Mouse (Mus musculus) lung, adult 2 months (tissue): ENCODE measurements at regions not wholly inside any gene's neighbourhood (a gene's known extent, or its start where the extent isn't known, plus 50 kb on each side); places are given as distances from the start of the nearest gene placed in this dataset.

ENCODE experiments used
- DNase-seq: peaks from one replicate; pipeline ENCODE4 v3.0.0; 2022
- H3K4me1 ChIP-seq: fragments of 200-500 bp; 2 replicates; pipeline ENCODE4 v1.6.1; 2011; ENCODE audit warnings: low read length; ENCODE audit not compliant: control insufficient read depth, insufficient read depth
- H3K4me3 ChIP-seq: fragments of 200-500 bp; replicated peaks from 2 replicates; pipeline ENCODE3; 2011; ENCODE audit warnings: low read depth, mild to moderate bottlenecking, control low read depth, low read length; ENCODE audit errors: extremely low read depth
- CTCF ChIP-seq: fragments of 200-500 bp; IDR thresholded peaks from 2 replicates; pipeline ENCODE4 v1.5.1; 2011; ENCODE audit warnings: mild to moderate bottlenecking, low read length, control low read depth; ENCODE audit not compliant: insufficient read depth
- POLR2A ChIP-seq: fragments of 200-500 bp; IDR thresholded peaks from 2 replicates; pipeline ENCODE4 v1.6.1; 2011; ENCODE audit warnings: low read depth, mild to moderate bottlenecking, control low read depth, low read length, borderline replicate concordance; ENCODE audit errors: extremely low read depth
- WGBS: fragments of 180-500 bp; shearing (Covaris S2); methylation state at CpG from one replicate; pipeline ENCODE4 v1.1.7; 2018; 5-methylcytosine and 5-hydroxymethylcytosine counted together

DNA sequence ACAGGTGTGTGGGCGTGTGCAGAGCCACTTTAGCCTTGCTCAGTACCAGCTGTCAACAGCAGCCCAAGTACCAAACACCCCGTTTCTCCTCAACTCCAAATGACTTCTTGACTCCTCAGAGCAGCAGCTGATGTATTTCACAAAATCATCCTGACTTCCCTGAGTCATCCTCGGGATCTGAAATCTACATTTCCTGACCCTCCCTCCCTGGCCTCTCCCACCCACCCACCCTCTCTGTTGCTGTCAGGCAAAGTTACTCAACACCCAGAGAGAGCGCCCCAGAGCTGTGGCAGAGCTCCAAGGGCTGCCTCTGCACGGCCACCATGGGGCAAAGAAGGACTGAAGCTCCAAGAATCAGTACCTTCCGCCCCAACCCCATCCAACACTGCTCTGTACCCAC lies 83.5 kb upstream of the Cyp1b1 start:
- DNase-seq = no peak
- TF ChIP-seq POLR2A (no peak), CTCF (no peak)
- no peaks in the 10 kb centered on the region for H3K4me1 ChIP-seq
- H3K4me3 ChIP-seq = no peak overlapping the region
- WGBS = 53% methylated on average over 6 of the region's 6 CpGs

DNA sequence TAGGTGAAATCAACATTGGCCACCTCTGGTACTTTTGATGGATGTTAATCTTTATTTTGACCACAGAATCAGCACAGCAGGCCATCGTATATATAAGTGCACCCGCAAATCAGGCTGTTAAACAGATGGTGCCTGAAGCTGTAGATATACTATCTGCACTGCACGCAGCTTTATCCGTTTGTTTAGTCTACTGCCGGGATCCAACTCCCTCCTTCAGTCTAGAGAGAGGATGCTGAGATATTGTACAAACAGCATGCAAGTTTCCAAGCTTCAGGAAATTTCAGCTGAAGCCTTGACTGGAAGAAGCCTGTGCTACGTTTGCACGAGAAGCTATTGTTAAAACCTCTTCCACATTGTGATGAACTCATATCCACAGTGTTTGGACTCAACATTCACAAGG lies 75.3 kb upstream of the Cyp1b1 start:
- 33% methylated on average over 7 of the region's 7 CpGs for WGBS
- no peaks in the 10 kb centered on the region; the same call in 1 of the 2 replicates for H3K4me1 ChIP-seq
- no peak overlapping the region for H3K4me3 ChIP-seq
- no peak for DNase-seq
- TF ChIP-seq POLR2A (no peak), CTCF (no peak)

DNA sequence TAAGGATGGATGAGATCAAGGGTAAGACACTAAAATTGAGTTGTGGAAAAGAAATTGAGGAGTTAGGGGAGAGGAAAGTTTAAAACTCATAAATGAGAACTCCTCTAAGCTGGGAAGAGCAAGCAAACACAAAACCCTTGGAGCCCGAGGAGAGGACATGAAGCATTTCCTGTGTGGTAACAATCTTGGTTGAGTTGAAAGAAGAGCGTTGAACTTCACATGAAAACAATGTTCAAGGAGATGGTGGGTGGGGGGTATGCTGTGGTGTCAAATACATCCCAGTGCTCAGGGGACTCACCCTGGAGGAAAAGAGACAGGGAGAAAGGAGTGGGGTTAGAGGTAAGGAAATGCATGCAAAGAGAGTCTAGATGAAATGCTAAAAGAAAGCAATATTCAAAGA lies 72.3 kb upstream of the Cyp1b1 start:
- DNase-seq = no peak
- Histone ChIP-seq H3K4me3 (no peak overlapping the region), H3K4me1 (no peaks in the 10 kb centered on the region; the same call in 1 of the 2 replicates)
- no peak for TF ChIP-seq CTCF
- TF ChIP-seq POLR2A = no peak
- WGBS = 37% methylated on average over 2 of the region's 2 CpGs

DNA sequence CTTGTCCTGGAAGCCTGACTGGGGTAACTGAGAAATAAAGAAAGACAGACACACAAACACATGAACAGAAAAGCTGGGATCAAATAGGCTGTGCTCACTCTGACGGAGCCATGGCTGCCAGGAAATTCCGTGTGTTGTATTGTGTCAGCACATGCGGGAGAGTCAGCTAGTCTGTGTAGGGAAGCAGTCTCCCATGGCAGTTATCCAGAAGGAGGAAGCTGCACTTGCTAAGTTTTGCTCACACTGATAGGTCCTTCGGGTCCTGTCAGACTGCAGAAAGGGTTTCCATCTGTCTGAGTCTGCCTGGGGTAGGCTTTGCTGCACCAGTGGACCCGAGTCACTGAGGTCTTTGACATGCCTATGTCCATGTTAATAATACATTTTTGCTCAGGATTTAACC lies 71.8 kb upstream of the Cyp1b1 start:
- DNase-seq = no peak
- TF ChIP-seq POLR2A (no peak), CTCF (no peak)
- WGBS = 46% methylated on average over 5 of the region's 5 CpGs

DNA sequence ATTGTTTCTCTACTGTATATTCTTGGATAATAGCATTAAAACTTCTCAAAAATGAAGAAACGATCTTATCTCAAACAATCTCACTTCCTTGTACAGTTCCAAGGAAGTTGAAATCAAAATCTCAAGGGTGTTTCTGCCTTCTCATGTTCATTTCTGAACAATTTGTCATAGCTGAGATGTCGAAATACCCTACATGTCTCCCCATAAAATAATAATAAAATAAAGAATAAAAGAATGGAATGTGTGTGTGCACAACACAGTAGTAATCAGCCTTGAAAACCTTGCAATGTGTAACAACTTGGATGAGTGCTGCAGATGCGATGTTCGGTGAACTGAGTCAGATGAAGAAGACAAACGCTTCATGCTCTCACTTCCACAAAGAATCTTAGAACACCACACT lies 71.4 kb upstream of the Cyp1b1 start:
- no peaks in the 10 kb centered on the region; the same call in 1 of the 2 replicates for H3K4me1 ChIP-seq
- no peak for DNase-seq
- no peak for TF ChIP-seq CTCF
- TF ChIP-seq POLR2A = no peak
- H3K4me3 ChIP-seq = no peak overlapping the region
- 65% methylated on average over 5 of the region's 5 CpGs for WGBS

More for the DNA sequence above, 71.8 kb upstream of the Cyp1b1 start:
- Histone ChIP-seq H3K4me3 (no peak overlapping the region), H3K4me1 (no peaks in the 10 kb centered on the region; the same call in 1 of the 2 replicates)

DNA sequence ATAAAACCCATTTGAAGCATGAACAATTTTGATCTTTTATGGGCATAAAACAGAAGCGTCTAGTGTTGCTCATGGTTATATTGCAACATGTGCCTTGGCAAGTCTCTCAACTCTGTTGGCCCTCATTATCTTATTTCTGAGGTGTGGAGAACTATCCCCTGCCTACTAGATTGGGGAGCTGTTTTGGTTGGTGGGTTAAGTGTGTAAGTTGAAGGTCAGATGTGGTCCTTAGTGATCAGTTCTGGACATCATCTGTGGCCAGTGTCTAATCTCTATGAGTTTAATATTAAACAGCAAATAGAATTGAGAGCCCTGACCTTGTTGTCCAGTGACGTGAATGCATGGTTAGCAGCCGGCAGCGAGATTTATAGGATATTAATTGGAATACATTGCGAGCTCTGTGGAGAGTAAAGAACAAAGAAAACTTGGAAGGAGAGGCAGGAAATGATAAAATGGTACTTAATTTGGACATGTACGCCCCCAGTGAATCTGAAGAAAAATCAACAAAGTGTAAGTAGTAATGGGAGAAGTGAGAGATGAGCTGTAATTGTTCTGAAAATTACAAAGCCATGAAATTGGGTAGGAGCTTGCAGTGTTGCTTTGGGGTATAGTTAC lies 69.5 kb upstream of the Cyp1b1 start:
- WGBS = 73% methylated on average over 6 of the region's 6 CpGs
- DNase-seq = no peak
- TF ChIP-seq POLR2A = no peak
- no peak for TF ChIP-seq CTCF
- H3K4me3 ChIP-seq = no peak overlapping the region
- H3K4me1 ChIP-seq = peaks cover 2% of the 10 kb centered on the region; the same call in 1 of the 2 replicates

DNA sequence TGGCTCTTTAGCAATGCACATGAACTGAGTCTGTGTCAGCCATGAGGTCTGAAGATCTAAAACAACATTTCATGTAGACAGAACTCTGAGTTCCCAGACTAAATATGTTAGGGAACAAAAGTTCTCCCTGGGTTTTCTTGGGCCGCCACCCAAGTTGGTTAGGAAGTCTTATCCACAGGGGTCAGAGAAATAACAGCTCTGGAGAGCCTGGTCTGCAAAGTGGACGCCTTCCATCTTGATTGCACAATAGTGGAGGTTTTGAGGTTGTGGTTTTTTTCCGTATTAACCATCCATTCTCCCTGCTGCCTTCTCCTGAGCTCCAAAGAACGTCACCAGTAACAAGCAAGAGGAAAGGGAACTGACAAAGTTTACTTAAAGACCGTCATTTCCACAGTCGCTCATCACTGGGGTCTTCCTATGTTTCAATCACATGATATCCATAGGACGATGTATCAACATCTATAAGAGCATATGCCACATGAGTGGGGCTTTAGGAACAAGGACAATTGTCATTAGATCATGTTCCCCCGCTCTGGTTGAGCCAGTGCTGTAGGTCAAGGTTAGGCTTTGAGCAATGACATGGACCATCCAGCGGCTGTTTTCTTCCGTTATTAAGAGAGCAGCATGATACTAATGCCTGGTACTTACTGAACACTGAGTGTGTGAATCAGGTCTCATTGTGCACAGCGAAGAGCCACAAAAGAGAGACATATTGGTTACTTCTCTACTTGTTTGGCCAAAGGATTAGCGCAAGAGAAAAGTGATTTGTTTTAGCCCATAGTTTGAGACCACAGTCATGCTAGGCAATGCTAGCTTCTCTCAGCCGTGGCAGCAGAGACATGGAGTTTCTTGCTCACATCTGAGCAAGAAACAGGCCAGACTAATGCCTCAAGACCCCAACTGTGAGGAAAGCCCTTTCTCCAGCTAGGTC lies 67.1 kb upstream of the Cyp1b1 start:
- TF ChIP-seq CTCF = no peak
- TF ChIP-seq POLR2A = no peak
- H3K4me3 ChIP-seq = no peak overlapping the region
- H3K4me1 ChIP-seq = 0 out of 2 replicates have a peak, but pooled peaks cover 2% of the 10 kb centered on the region
- WGBS = 72% methylated on average over 13 of the region's 13 CpGs
- peak; percentile 24 for DNase-seq

DNA sequence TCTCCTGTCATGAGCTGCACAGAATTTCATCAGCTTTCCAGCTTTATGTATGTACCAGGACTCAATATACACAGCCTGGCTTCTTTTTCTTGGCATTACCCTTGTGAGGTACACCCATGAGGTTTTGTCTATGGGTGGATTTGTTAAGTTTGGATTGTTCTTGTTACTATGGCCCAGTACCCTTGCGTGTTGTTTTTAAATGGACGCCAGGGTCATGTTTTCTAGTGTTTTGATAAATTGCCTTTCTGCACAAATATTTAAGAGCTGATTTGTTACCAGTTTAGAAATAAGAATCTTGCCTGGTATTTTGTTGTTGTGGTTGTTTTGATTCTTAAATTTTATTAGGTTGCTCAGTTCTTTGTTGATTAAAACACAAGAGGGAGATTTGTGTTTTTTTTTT lies 66.4 kb upstream of the Cyp1b1 start:
- 70% methylated on average over 2 of the region's 2 CpGs for WGBS
- DNase-seq = no peak
- TF ChIP-seq POLR2A (no peak), CTCF (no peak)
- Histone ChIP-seq H3K4me3 (no peak overlapping the region), H3K4me1 (0 out of 2 replicates have a peak, but pooled peaks cover 2% of the 10 kb centered on the region)

DNA sequence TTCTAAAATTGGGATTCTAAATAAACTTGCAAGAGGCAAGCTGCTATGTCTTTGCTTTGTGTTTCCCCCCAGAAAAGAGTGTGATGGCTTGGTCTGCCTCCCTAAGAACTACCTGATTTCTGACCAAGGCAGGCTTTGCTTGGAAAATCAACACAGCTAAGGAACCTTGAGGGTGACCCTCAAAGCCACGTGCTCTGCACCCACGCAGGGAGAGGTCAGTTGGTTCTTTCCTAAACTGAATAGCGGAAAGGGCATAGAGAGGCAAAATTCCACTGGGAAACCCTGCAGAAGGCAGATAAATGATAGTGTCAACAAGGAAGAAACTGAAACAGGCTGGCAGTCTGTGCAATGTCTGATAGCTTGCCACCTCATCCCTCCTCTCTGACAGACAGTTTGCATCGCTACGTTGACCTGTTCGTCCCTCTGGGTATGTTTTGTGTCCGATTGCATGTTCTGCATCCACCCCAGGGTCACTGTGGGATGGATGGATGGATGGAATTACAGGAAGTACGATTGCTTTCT lies 63.1 kb upstream of the Cyp1b1 start:
- H3K4me1 ChIP-seq = 0 out of 2 replicates have a peak, but pooled peaks cover 2% of the 10 kb centered on the region
- DNase-seq = no peak
- TF ChIP-seq POLR2A (no peak), CTCF (no peak)
- 57% methylated on average over 8 of the region's 8 CpGs for WGBS
- no peak overlapping the region for H3K4me3 ChIP-seq

DNA sequence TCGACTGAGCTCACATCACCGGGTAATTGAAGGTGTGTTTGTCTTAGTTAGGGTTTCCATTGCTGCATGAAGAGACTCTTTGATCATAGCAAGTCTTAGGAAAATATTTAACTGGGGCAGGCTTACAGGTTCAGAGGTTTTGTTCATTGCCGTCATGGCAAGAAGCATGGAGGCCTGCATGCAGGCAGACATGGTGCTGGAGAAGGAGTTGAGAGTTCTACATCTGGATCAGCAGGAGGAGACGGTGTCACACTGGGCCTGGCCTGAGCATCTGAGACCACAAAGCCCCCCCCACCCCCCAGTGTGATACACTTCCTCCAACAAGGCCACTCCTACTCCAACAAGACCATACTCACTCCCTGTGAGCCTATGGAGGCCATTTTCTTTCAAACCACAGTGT lies 61.3 kb upstream of the Cyp1b1 start:
- no peak for DNase-seq
- no peak overlapping the region for H3K4me3 ChIP-seq
- 85% methylated on average over 4 of the region's 4 CpGs for WGBS
- TF ChIP-seq POLR2A (no peak), CTCF (no peak)
- H3K4me1 ChIP-seq = 0 out of 2 replicates have a peak, but pooled peaks cover 2% of the 10 kb centered on the region
